Mouse (Mus musculus) granulocyte monocyte progenitor cell, adult 5-6 weeks (primary cell): ENCODE measurements at regions not wholly inside any gene's neighbourhood (a gene's known extent, or its start where the extent isn't known, plus 50 kb on each side); places are given as distances from the start of the nearest gene placed in this dataset.
"Not testable (repeated sequence)": the region's sequence is repeated elsewhere in the genome, so short reads cannot be mapped to it uniquely, and the experiment has no call there.

Source experiments
- ATAC-seq: replicated peaks from 2 replicates; pipeline ENCODE4 v1.8.0; 2016; ENCODE audit warnings: mild to moderate bottlenecking, moderate TSS enrichment, inconsistent platforms; ENCODE audit not compliant: poor library complexity, severe bottlenecking

GRCm38 (mm10) chr4:89753484-89753883 is 74.2 kb downstream of the Dmrta1 start:
- ATAC-seq, result no peak

GRCm38 (mm10) chr4:89776269-89776668 is 97.0 kb downstream of the Dmrta1 start:
- no peak for ATAC-seq

GRCm38 (mm10) chr4:89781487-89781886 is 102.3 kb downstream of the Dmrta1 start:
- no peak for ATAC-seq

GRCm38 (mm10) chr4:89816823-89817222 is 137.6 kb downstream of the Dmrta1 start:
- ATAC-seq, result no peak

GRCm38 (mm10) chr4:89834552-89835206 is 155.4 kb downstream of the Dmrta1 start:
- no peak for ATAC-seq

GRCm38 (mm10) chr4:89875375-89876055 is 196.3 kb downstream of the Dmrta1 start:
- 0 out of 2 replicates have a peak, but pooled peaks have one; percentile 40 for ATAC-seq

- not testable (repeated sequence) for ATAC-seq
Observed at GRCm38 (mm10) chr4:89876131-89876530, 196.9 kb downstream of the Dmrta1 start.

GRCm38 (mm10) chr4:89881083-89881482 is 201.8 kb downstream of the Dmrta1 start:
- ATAC-seq, result no peak

GRCm38 (mm10) chr4:89909622-89910021 is 230.4 kb downstream of the Dmrta1 start:
- ATAC-seq, result no peak

- no peak for ATAC-seq
Observed at GRCm38 (mm10) chr4:89937673-89938072, 258.4 kb downstream of the Dmrta1 start.

- no peak for ATAC-seq
Observed at GRCm38 (mm10) chr4:89941308-89941707, 262.1 kb downstream of the Dmrta1 start.

- no peak for ATAC-seq
Observed at GRCm38 (mm10) chr4:89976146-89976545, 242.5 kb upstream of the Zfp352 start.

GRCm38 (mm10) chr4:90003413-90003812 is 215.2 kb upstream of the Zfp352 start:
- no peak for ATAC-seq

GRCm38 (mm10) chr4:90003898-90004297 is 214.7 kb upstream of the Zfp352 start:
- no peak for ATAC-seq

- ATAC-seq, result no peak
Observed at GRCm38 (mm10) chr4:90012723-90013122, 205.9 kb upstream of the Zfp352 start.

- ATAC-seq, result no peak
Observed at GRCm38 (mm10) chr4:90014203-90014602, 204.4 kb upstream of the Zfp352 start.
